Mouse (Mus musculus): Measurements from ENCODE around the gene Tmc1. TPM values are rescaled to one million over a fixed set of nuclear protein-coding genes. Genes with fewer than 3 reads are reported as not detected.

Tmc1 gene
- 0.09 and 0.12 TPM in 2 replicates for polyA plus RNA-seq (2015; fragmentation: Nextera tagmentation; extraction: Ambion mirVana)

DNA sequence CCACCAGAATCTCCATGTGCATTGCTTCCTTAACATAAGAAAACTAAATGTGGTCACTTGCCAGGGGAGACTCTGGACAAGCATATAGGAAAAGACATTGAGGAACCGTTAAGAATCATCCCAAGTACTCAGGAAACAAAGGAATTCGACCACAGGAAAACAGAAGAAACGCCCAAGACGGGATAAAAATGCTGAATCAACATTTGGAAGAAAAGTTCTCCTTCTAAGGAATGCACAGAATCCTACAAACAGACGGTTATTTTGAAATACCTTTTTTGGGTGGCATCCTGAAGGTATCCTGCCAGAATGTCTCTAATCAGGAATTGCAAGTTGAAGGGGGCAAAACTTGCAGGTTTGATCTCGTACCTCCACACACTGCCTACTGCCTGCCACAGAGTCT, at the start of gene Tmc1:
Tmc1 (minus strand) TSS at position 329 of the 400 bp plus-strand sequence.

Other genes starting within 250 kb of the Tmc1 start
- gene Aldh1a7, start 226.6 kb downstream of the Tmc1 start, polyA plus RNA-seq (2015; fragmentation: Nextera tagmentation; extraction: Ambion mirVana): 0.44 and 0.73 TPM in 2 replicates